Mouse (Mus musculus) MN1 (cell line): ENCODE measurements around the gene Lmo2.
"Not testable (repeated sequence)": the region's sequence is repeated elsewhere in the genome, so short reads cannot be mapped to it uniquely, and the experiment has no call there.

ENCODE experiments used
- DNase-seq: peaks from one replicate; pipeline ENCODE4 v3.0.0-alpha.2; 2016; ENCODE audit warnings: low spot score

The Lmo2 gene

GRCm38 (mm10) chr2:103982250-103982649 lies 24.5 kb downstream of the Lmo2 start:
- DNase-seq = peak; percentile 79

DNA sequence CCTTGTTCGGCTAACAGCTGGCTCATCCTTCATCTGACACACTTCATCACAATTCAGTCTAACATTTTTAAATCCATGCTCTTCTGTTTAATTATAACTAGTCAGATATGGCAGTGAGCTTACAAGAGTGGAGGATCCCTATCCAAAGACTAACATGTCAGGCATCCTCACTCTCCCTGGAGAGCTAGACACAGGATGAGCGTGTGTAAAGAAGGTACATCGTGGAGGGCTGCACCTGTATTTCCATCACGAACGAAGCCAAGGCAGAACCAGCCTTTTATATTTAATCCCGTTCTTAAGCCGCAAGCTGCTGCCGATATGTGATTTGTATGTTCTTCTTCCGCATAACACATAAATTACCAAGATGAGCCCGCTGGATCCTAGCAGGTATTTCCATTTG lies 25.4 kb downstream of the Lmo2 start:
- no peak for DNase-seq

- not testable (repeated sequence) for DNase-seq
Observed at GRCm38 (mm10) chr2:103987595-103987994, 29.8 kb downstream of the Lmo2 start.

DNA sequence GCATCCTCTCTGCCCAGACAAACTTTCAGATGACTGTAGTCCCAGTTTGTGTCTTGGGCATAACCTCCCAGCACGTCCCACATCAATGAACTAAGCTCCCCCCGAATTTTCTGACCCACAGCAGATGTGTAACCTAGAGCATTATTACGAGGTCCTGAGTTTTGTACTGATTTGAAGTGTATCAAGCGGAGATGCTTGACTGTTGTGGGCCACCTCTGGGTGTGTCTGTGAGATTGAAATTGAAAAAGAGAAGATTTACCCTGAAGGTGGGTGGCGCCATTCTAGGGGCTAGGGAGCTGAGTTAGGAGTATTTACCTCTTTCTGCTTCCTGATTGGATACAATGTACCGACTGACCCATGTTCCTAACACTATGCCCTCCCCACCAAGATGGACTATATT lies 31.9 kb downstream of the Lmo2 start:
- DNase-seq = no peak

DNA sequence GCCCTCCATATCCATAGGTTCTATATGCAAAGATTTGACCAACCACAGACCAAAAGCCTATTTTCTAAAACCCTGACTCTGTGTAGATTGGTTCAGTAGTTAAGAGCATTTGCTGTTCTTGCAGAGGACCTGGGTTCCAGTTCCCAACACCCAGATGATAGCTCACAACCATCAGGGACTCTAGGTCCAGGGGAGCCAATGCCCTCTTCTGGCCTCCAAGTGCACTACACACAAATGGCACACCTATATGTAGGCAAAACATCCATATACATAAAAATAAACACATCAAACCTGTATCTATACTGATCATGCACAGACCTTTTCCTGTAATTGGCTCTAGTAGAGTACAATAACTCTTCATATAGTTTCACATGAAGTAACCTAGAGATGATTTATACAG lies 33.5 kb downstream of the Lmo2 start:
- no peak for DNase-seq

- DNase-seq = no peak
Observed at GRCm38 (mm10) chr2:103992162-103992561, 34.4 kb downstream of the Lmo2 start.

GRCm38 (mm10) chr2:103992618-103993332 lies 35.0 kb downstream of the Lmo2 start:
- DNase-seq = no peak

- DNase-seq = peak; percentile 34
Observed at GRCm38 (mm10) chr2:104001076-104001475, 43.3 kb downstream of the Lmo2 start.

DNA sequence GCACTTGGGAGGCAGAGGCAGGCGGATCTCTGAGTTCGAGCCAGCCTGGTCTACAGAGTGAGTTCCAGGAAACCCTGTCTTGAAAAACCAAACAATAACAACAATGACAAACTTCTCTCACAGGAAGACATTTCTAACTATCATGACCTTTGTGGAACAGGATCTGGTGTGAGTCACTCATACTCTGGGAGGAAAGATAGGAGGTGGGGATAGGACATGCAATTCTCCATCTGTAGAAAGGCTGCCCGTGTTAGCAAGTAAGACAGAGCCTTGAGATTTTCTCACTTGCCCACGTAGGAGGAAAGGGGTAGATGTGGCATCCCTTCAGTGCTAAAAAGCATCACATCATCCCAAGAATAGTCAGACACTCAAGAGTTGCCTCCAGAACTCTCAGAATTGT lies 44.1 kb downstream of the Lmo2 start:
- DNase-seq = no peak

- peak; percentile 53 for DNase-seq
Observed at GRCm38 (mm10) chr2:104002711-104003413, 45.1 kb downstream of the Lmo2 start.

DNA sequence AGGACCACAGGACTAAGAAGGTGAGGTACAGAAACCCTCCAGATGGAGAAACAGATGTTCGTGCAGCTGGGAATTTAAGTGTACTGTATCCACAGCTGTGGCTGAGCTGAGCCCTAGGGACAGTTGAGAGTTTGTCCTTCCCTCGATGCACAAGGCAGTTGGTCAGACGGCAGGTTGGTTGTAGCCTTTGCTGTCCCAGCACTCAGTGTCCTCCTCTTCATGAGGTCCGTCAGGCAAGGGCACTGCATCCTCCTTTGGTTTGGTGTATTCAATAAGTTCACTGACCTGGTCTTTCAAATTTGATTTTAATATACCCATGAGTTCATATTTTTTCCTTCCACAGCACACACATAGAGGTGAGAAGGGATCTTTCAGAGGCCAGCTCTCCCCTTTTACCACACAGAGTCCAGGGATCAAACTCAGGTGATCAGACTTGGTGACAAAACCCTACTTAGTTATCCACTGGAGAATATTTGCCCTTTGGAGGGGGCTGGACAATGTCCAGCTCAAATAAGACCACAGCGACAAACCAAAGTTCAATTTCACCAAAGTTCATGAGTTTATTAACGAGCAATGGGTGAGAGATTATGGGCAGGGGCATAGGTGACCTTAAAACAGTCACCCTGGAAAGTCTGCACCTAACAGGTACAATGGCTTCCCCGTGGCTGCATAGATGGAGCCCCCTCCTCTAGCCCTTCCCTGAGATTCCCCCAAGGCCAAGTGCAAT lies 50.2 kb downstream of the Lmo2 start:
- no peak for DNase-seq

- not testable (repeated sequence) for DNase-seq
Observed at GRCm38 (mm10) chr2:104008853-104009252, 51.1 kb downstream of the Lmo2 start.

- DNase-seq = no peak
Observed at GRCm38 (mm10) chr2:104023096-104023495, 65.3 kb downstream of the Lmo2 start.

GRCm38 (mm10) chr2:104024656-104025055 lies 66.9 kb downstream of the Lmo2 start:
- no peak for DNase-seq

GRCm38 (mm10) chr2:104027458-104028138 lies 69.8 kb downstream of the Lmo2 start, which contains the start of gene Fbxo3:
Fbxo3 (plus strand) TSS chr2:104027721.
- peak; percentile 87 for DNase-seq

DNA sequence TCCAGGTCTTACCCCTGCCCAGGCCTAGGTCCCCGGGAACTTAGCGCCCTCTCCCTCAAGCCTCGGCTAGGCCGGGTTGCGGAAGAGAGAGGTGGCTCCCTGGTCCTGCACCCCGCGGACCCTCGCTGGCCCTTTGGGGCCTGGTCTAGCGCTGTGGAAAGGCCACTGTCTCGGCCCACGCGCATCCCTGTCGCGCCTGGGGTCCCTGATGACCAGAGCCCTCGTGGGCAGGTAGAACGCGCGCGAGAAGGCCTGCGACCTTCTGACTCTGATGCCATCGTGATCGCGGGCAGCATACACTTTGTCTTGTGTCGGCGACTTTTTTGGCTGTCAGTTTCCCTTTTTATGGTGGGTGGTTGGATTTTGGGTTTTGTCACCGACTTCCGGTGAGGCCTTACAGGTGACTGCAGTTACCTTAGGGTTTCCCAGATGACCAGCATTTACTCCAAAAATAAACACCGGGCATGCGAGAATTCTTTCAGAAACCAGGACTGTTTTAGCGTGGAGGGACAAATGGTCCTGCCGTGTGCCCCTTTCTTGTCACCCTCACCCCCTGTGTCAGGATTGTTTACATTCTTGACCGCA lies 70.4 kb downstream of the Lmo2 start, which contains the start of gene 4931422A03Rik:
TSS of gene 4931422A03Rik (minus strand) at position 223 of the 585 bp plus-strand sequence.
- peak; percentile 60 for DNase-seq

GRCm38 (mm10) chr2:104029074-104029473 lies 71.3 kb downstream of the Lmo2 start:
- no peak for DNase-seq

- no peak for DNase-seq
Observed at GRCm38 (mm10) chr2:104030381-104030780, 72.6 kb downstream of the Lmo2 start.
